Mouse (Mus musculus): ENCODE measurements around the gene Foxr1. TPM values are rescaled to one million over a fixed set of nuclear protein-coding genes. Genes with fewer than 3 reads are reported as not detected.

Gene Foxr1
- total RNA-seq, 1 experiment, result 1.9 TPM

GRCm38 (mm10) chr9:44485516-44486161 lies 44.7 kb upstream of the Foxr1 start:
- TF ChIP-seq ZC3H11A (IDR thresholded peaks at IDR 0.05; ENCODE audit: borderline replicate concordance, low read depth, low read length) (no peak), CHD2 (IDR thresholded peaks at IDR 0.05; ENCODE audit: low read depth, low read length) (no peak), HCFC1 (IDR thresholded peaks at IDR 0.05; ENCODE audit: borderline replicate concordance, insufficient read depth, low read length) (no peak), MAFK (IDR thresholded peaks at IDR 0.05; ENCODE audit: insufficient read depth, low read depth, low read length) (no peak), ZNF384 (IDR thresholded peaks at IDR 0.05; ENCODE audit: low read depth, low read length) (no peak)
- no peak for DNase-seq (ENCODE audit: low read depth, low spot score)

DNA sequence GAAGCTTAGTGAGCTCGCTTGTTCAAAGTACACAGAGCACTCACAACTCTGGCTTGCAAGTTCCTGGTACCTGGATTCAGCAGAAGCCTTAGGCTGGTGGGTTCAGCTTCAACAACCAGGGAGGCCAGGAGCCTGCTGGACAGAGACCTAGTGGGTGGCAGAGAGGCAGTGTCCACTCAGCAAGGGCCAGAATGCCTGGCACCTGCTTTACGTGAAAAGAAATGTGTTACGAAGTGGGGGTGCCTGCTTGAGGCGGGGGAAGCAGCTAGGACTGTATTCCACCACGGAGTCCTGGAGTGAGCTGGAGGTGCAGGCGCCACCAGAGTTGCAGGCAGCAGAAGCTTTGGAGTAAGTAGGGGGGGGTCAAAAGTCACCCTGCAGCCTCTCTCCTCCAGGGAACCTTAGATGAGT lies 44.2 kb upstream of the Foxr1 start:
- Histone ChIP-seq H3K4me3 (ENCODE audit: insufficient read depth in 1 of 2, low read depth in 1 of 2, low read length in 2 of 2, poor library complexity in 1 of 2, severe bottlenecking in 1 of 2) (no peak overlapping the region), H3K9ac (ENCODE audit: insufficient read depth, low read depth, low read length, poor library complexity, severe bottlenecking) (no peak overlapping the region), H3K9me3 (ENCODE audit: control insufficient read depth, insufficient read depth, low read depth, low read length) (no peaks in the 10 kb centered on the region), H3K36me3 (ENCODE audit: control insufficient read depth, insufficient read depth, low read length, poor library complexity, severe bottlenecking) (no peaks in the 10 kb centered on the region), H3K27ac (ENCODE audit: insufficient read depth, low read depth, low read length, poor library complexity, severe bottlenecking) (no peak overlapping the region), H3K4me1 (ENCODE audit: control insufficient read depth in 2 of 2, insufficient read depth in 2 of 2, low read length in 2 of 2, poor library complexity in 1 of 2) (peaks cover 5 to 51% of the 10 kb centered on the region in 2 experiments; a peak in 3 of 4 replicates)
- DNase-seq (ENCODE audit: low read depth, low spot score), result no peak
- in situ Hi-C loops (cut with MboI; ENCODE audit: low sequenced_read_pairs in 2 of 2, unreplicated experiment in 2 of 2), result no loop called here
- TF ChIP-seq ZNF384 (IDR thresholded peaks at IDR 0.05; ENCODE audit: low read depth, low read length), result no peak
- no peak for TF ChIP-seq MAFK (IDR thresholded peaks at IDR 0.05; ENCODE audit: insufficient read depth, low read depth, low read length)
- TF ChIP-seq ZC3H11A (IDR thresholded peaks at IDR 0.05; ENCODE audit: borderline replicate concordance, low read depth, low read length), result no peak
- TF ChIP-seq CHD2 (IDR thresholded peaks at IDR 0.05; ENCODE audit: low read depth, low read length), result no peak
- TF ChIP-seq HCFC1 (IDR thresholded peaks at IDR 0.05; ENCODE audit: borderline replicate concordance, insufficient read depth, low read length), result no peak

More at GRCm38 (mm10) chr9:44485516-44486161, 44.7 kb upstream of the Foxr1 start:
- no peaks in the 10 kb centered on the region for H3K36me3 ChIP-seq (ENCODE audit: control insufficient read depth, insufficient read depth, low read length, poor library complexity, severe bottlenecking)
- H3K4me3 ChIP-seq (ENCODE audit: insufficient read depth in 1 of 2, low read depth in 1 of 2, low read length in 2 of 2, poor library complexity in 1 of 2, severe bottlenecking in 1 of 2), result no peak overlapping the region
- H3K9me3 ChIP-seq (ENCODE audit: control insufficient read depth, insufficient read depth, low read depth, low read length), result no peaks in the 10 kb centered on the region
- H3K4me1 ChIP-seq (ENCODE audit: control insufficient read depth in 2 of 2, insufficient read depth in 2 of 2, low read length in 2 of 2, poor library complexity in 1 of 2), result peaks cover 5 to 53% of the 10 kb centered on the region in 2 experiments; a peak in 3 of 4 replicates
- no peak overlapping the region for H3K9ac ChIP-seq (ENCODE audit: insufficient read depth, low read depth, low read length, poor library complexity, severe bottlenecking)
- no peak overlapping the region for H3K27ac ChIP-seq (ENCODE audit: insufficient read depth, low read depth, low read length, poor library complexity, severe bottlenecking)
- in situ Hi-C loops (cut with MboI; ENCODE audit: low sequenced_read_pairs in 2 of 2, unreplicated experiment in 2 of 2), result no loop called here

DNA sequence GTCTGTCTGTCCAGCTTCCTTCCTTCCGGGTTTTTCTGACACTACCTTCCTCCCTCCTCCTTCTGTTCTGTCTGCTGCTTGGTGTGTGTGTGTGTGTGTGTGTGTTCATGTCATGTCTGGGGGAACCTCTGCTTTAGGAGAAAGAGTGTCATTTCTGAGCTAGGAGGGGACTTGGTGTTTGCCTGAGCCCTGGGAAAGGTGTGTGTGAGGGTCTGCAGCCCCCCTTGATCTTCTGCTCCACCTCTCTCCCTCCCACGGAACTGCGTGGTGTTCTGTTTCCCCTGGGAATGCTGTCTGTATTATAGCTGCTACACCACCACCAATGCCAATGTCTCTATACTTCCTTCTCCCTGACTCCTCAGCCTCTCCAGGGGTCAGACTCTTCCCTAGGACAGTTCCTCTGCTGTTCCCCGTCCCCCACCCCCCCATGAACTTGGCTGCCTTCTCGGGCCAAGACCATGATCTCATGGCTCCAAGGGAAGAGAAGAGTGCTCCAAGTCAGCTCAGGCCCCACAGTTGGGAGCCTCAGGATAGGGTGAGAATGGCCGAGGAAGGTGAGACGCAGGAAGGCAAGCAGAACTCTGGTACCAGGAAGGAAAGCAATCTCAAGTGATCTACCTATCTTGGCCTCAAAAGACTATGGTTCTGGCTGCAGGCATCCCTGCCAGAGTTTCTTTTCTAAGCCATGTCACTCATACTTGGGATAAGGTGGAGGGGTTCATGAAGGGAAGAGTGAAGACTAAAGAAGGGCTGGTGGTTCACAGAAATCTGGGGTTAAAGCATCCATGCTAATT lies 43.6 kb upstream of the Foxr1 start:
- Histone ChIP-seq H3K27ac (ENCODE audit: insufficient read depth, low read depth, low read length, poor library complexity, severe bottlenecking) (no peak overlapping the region), H3K36me3 (ENCODE audit: control insufficient read depth, insufficient read depth, low read length, poor library complexity, severe bottlenecking) (no peaks in the 10 kb centered on the region)
- in situ Hi-C loops (cut with MboI; ENCODE audit: low sequenced_read_pairs in 2 of 2, unreplicated experiment in 2 of 2), result no loop called here

GRCm38 (mm10) chr9:44483510-44484044 lies 42.6 kb upstream of the Foxr1 start:
- DNase-seq (ENCODE audit: low read depth, low spot score), result peak; percentile 91
- Histone ChIP-seq H3K9ac (ENCODE audit: insufficient read depth, low read depth, low read length, poor library complexity, severe bottlenecking) (peak overlapping the region; percentile 79), H3K27ac (ENCODE audit: insufficient read depth, low read depth, low read length, poor library complexity, severe bottlenecking) (no peak overlapping the region), H3K4me3 (ENCODE audit: insufficient read depth in 1 of 2, low read depth in 1 of 2, low read length in 2 of 2, poor library complexity in 1 of 2, severe bottlenecking in 1 of 2) (peak overlapping the region; percentile 85 to 91), H3K4me1 (ENCODE audit: control insufficient read depth in 2 of 2, insufficient read depth in 2 of 2, low read length in 2 of 2, poor library complexity in 1 of 2) (peaks cover 5 to 40% of the 10 kb centered on the region in 2 experiments; a peak in 3 of 4 replicates), H3K36me3 (ENCODE audit: control insufficient read depth, insufficient read depth, low read length, poor library complexity, severe bottlenecking) (no peaks in the 10 kb centered on the region), H3K9me3 (ENCODE audit: control insufficient read depth, insufficient read depth, low read depth, low read length) (no peaks in the 10 kb centered on the region)
- in situ Hi-C loops (cut with MboI; ENCODE audit: low sequenced_read_pairs in 2 of 2, unreplicated experiment in 2 of 2), result no loop called here
- TF ChIP-seq ZC3H11A (IDR thresholded peaks at IDR 0.05; ENCODE audit: borderline replicate concordance, low read depth, low read length) (no peak), MAFK (IDR thresholded peaks at IDR 0.05; ENCODE audit: insufficient read depth, low read depth, low read length) (no peak), HCFC1 (IDR thresholded peaks at IDR 0.05; ENCODE audit: borderline replicate concordance, insufficient read depth, low read length) (peak; percentile 91), ZNF384 (IDR thresholded peaks at IDR 0.05; ENCODE audit: low read depth, low read length) (no peak), CHD2 (IDR thresholded peaks at IDR 0.05; ENCODE audit: low read depth, low read length) (no peak)

More for the DNA sequence above, 43.6 kb upstream of the Foxr1 start:
- no peak overlapping the region for H3K9ac ChIP-seq (ENCODE audit: insufficient read depth, low read depth, low read length, poor library complexity, severe bottlenecking)
- H3K4me3 ChIP-seq (ENCODE audit: insufficient read depth in 1 of 2, low read depth in 1 of 2, low read length in 2 of 2, poor library complexity in 1 of 2, severe bottlenecking in 1 of 2), result no peak overlapping the region
- TF ChIP-seq HCFC1 (IDR thresholded peaks at IDR 0.05; ENCODE audit: borderline replicate concordance, insufficient read depth, low read length) (no peak), ZNF384 (IDR thresholded peaks at IDR 0.05; ENCODE audit: low read depth, low read length) (no peak), CHD2 (IDR thresholded peaks at IDR 0.05; ENCODE audit: low read depth, low read length) (no peak), MAFK (IDR thresholded peaks at IDR 0.05; ENCODE audit: insufficient read depth, low read depth, low read length) (no peak), ZC3H11A (IDR thresholded peaks at IDR 0.05; ENCODE audit: borderline replicate concordance, low read depth, low read length) (no peak)
- H3K4me1 ChIP-seq (ENCODE audit: control insufficient read depth in 2 of 2, insufficient read depth in 2 of 2, low read length in 2 of 2, poor library complexity in 1 of 2), result peaks cover 5 to 49% of the 10 kb centered on the region in 2 experiments; a peak in 3 of 4 replicates
- DNase-seq (ENCODE audit: low read depth, low spot score), result no peak
- H3K9me3 ChIP-seq (ENCODE audit: control insufficient read depth, insufficient read depth, low read depth, low read length), result no peaks in the 10 kb centered on the region
